Mouse (Mus musculus) cerebellum, adult 2 months (tissue): ENCODE data around the gene Slc25a19.

ENCODE experiments used
- CTCF ChIP-seq: fragments of 200-500 bp; IDR thresholded peaks from 2 replicates; pipeline ENCODE4 v1.5.1; 2011; ENCODE audit warnings: low read depth, mild to moderate bottlenecking, control low read depth, low read length, moderate library complexity, borderline replicate concordance; ENCODE audit not compliant: insufficient read depth
- POLR2A ChIP-seq: fragments of 200-500 bp; IDR thresholded peaks from 2 replicates; pipeline ENCODE4 v1.6.1; 2011; ENCODE audit warnings: low read length, control low read depth, borderline replicate concordance; ENCODE audit not compliant: insufficient read depth

DNA sequence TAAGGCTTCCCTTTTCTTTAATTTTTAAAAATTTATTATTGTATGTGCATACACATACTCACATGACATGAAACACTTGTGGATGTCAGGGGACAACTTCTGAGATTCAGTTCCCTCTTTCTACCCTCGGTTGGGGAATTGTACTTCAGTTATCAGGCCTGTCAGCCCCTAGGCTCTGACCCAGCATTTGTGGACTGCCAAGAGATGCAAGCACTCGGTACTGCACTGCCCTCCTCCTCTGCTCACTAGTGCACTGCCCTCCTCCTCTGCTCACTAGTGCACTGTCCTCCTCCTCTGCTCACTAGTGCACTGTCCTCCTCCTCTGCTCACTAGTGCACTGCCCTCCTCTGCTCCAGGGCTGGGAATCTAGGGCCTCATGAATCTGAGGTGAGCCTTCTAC, 26.0 kb upstream of the Slc25a19 start:
- TF ChIP-seq CTCF (no peak), POLR2A (no peak)
